Mouse (Mus musculus): Measurements from ENCODE around the gene Adamts13.

- TF ChIP-seq GATA1 (IDR thresholded peaks at IDR 0.05; ENCODE audit: borderline replicate concordance, low read length) (no peak), FLI1 (IDR thresholded peaks at IDR 0.05; ENCODE audit: low read length) (no peak)
These were observed 50.9 kb downstream of the Adamts13 start for GRCm38 (mm10) chr2:27024136-27024535.
